Mouse (Mus musculus) stomach, postnatal 0 days (tissue): Measurements from ENCODE around the gene Lrpap1.

Source experiments
- CTCF ChIP-seq: IDR thresholded peaks from 2 replicates; pipeline ENCODE4 v1.5.1; 2016; ENCODE audit warnings: antibody characterized with exemption, low read depth, mild to moderate bottlenecking, moderate library complexity
- EP300 ChIP-seq: optimal IDR thresholded peaks from 2 replicates; pipeline ENCODE3; 2016; ENCODE audit warnings: antibody characterized with exemption

GRCm38 (mm10) chr5:35129208-35129607 is 23.6 kb upstream of the Lrpap1 start:
- TF ChIP-seq EP300: no peak
- TF ChIP-seq CTCF: no peak
